Mouse (Mus musculus): ENCODE data around the gene Lin9.
A peak's percentile ranks its signal among the peaks of the same experiment; 100 is the strongest.
"Not testable (repeated sequence)": the region's sequence is repeated elsewhere in the genome, so short reads cannot be mapped to it uniquely, and the experiment has no call there.

Gene Lin9

GRCm38 (mm10) chr1:180641137-180641517, at the start of gene Lin9:
Gene Lin9, plus strand, starts transcription at chr1:180641150.
- DNase-seq (ENCODE audit: low spot score): peak; percentile 96

GRCm38 (mm10) chr1:180600578-180600977, 40.4 kb upstream of the Lin9 start:
- no peak for DNase-seq (ENCODE audit: low spot score)

GRCm38 (mm10) chr1:180601806-180602205, 39.1 kb upstream of the Lin9 start:
- no peak for DNase-seq (ENCODE audit: low spot score)

GRCm38 (mm10) chr1:180604579-180604978, 36.4 kb upstream of the Lin9 start:
- peak; percentile 55 for DNase-seq (ENCODE audit: low spot score)

- no peak for DNase-seq (ENCODE audit: low spot score)
Measured at GRCm38 (mm10) chr1:180606106-180606505, 34.8 kb upstream of the Lin9 start.

- DNase-seq (ENCODE audit: low spot score): no peak
Measured at GRCm38 (mm10) chr1:180606796-180607577, 34.0 kb upstream of the Lin9 start.

GRCm38 (mm10) chr1:180607578-180607879, 33.4 kb upstream of the Lin9 start:
- no peak for DNase-seq (ENCODE audit: low spot score)

- DNase-seq (ENCODE audit: low spot score): not testable (repeated sequence)
Measured at GRCm38 (mm10) chr1:180611842-180612241, 29.1 kb upstream of the Lin9 start.

- no peak for DNase-seq (ENCODE audit: low spot score)
Measured at GRCm38 (mm10) chr1:180616762-180617161, 24.2 kb upstream of the Lin9 start.

- DNase-seq (ENCODE audit: low spot score): no peak
Measured at GRCm38 (mm10) chr1:180622389-180622788, 18.6 kb upstream of the Lin9 start.

GRCm38 (mm10) chr1:180623911-180624310, 17.0 kb upstream of the Lin9 start:
- DNase-seq (ENCODE audit: low spot score): no peak

- DNase-seq (ENCODE audit: low spot score): no peak
Measured at GRCm38 (mm10) chr1:180626141-180626540, 14.8 kb upstream of the Lin9 start.

GRCm38 (mm10) chr1:180637796-180638195, 3.2 kb upstream of the Lin9 start:
- not testable (repeated sequence) for DNase-seq (ENCODE audit: low spot score)

GRCm38 (mm10) chr1:180639416-180640401, 1.2 kb upstream of the Lin9 start:
- peak; percentile 16 for DNase-seq (ENCODE audit: low spot score)

- peak; percentile 64 for DNase-seq (ENCODE audit: low spot score)
Measured at GRCm38 (mm10) chr1:180640605-180641125, 285 bp upstream of the Lin9 start.

- DNase-seq (ENCODE audit: low spot score): peak; percentile 43
Measured at GRCm38 (mm10) chr1:180641518-180642227, 723 bp downstream of the Lin9 start.

GRCm38 (mm10) chr1:180642228-180642564, 1.2 kb downstream of the Lin9 start:
- DNase-seq (ENCODE audit: low spot score): no peak

GRCm38 (mm10) chr1:180691284-180691683, 50.3 kb downstream of the Lin9 start:
- no peak for DNase-seq (ENCODE audit: low spot score)

GRCm38 (mm10) chr1:180696626-180697352, 55.8 kb downstream of the Lin9 start, which contains the start of gene Mixl1:
Gene Mixl1, minus strand, starts transcription at chr1:180697034.
- peak; percentile 43 for DNase-seq (ENCODE audit: low spot score)

- DNase-seq (ENCODE audit: low spot score): no peak
Measured at GRCm38 (mm10) chr1:180698063-180698462, 57.1 kb downstream of the Lin9 start.

GRCm38 (mm10) chr1:180703400-180703799, 62.5 kb downstream of the Lin9 start:
- no peak for DNase-seq (ENCODE audit: low spot score)

Measured in retina, embryonic 14.5 days (tissue).